In the genomic region with DNA sequence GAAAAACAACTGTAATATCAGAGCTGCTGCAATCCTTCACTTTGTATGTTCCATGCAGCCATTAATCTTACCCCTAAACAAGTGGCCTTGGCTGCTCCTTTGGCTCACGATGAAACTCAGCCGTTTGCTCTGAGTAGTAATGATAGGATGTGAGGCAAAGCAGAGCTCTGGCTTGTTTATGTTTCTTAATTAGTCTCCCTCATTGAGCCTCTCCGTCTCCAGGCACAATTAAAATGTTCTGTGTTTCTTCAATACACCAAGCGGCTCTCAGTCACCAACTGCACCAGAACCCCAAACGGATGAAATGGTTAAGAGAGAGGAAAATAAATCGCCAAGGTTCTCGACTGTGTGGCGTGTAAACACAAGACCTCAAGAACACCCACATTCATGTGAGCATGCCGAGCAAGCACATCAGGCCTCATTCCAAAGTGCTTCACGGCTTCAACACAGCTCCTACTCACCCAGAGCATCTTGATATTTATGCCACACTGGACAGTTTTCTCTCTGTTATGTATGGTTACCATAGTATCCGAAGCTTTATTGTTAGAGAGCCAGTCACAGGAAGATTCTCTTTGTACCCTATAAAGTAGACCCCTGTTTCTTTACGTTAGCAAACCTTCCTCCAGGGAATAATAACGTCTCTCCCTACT, we compare ENCODE assay signal across 13 mouse cellular contexts.
DNase-seq lines count a peak whose midpoint lies in the region; ATAC-seq and TF ChIP-seq lines count a peak whose summit lies in the region.
"Had no signal": no experiment of that assay in that cellular context is flagged by ENCODE, and none has a peak within 500 bp of the region (broad histone marks: within the 10 kb centered on the region; RNA-seq: fewer than 3 reads in every experiment).

No protein-coding gene starts in this region.

- H3K4me1 ChIP-seq in forebrain, postnatal 0 days (ENCODE audit: insufficient read depth), result no peaks in the 10 kb centered on the region
- 0 out of 2 replicates have a peak, but pooled peaks cover 6% of the 10 kb centered on the region for H3K4me1 ChIP-seq in forebrain, embryonic 10.5 days
- no peaks in the 10 kb centered on the region for H3K4me1 ChIP-seq in liver, embryonic 11.5 days (replicated peaks; ENCODE audit: control insufficient read depth, insufficient read depth, low read length)
- H3K4me1 ChIP-seq in liver, embryonic 12.5 days, result no peaks in the 10 kb centered on the region
- H3K4me1 ChIP-seq in intestine, embryonic 15.5 days (replicated peaks), result 0 out of 2 replicates have a peak, but pooled peaks cover 4% of the 10 kb centered on the region

- ATAC-seq in forebrain, postnatal 0 days, result peak; percentile 20; the same call in 1 of the 2 replicates
- no peak; the same call in 1 of the 2 replicates for ATAC-seq in liver, embryonic 11.5 days (replicated peaks; ENCODE audit: low FRiP score)
- no peak for ATAC-seq in liver, embryonic 12.5 days
- peak; percentile 41; the same call in 1 of the 2 replicates for ATAC-seq in intestine, embryonic 15.5 days

- H3K9me3 ChIP-seq in forebrain, postnatal 0 days (ENCODE audit: low read length), result no peaks in the 10 kb centered on the region
- no peaks in the 10 kb centered on the region for H3K9me3 ChIP-seq in forebrain, embryonic 10.5 days
- H3K9me3 ChIP-seq in liver, embryonic 11.5 days (ENCODE audit: control insufficient read depth, low read length), result no peaks in the 10 kb centered on the region
- H3K9me3 ChIP-seq in liver, embryonic 12.5 days (replicated peaks), result no peaks in the 10 kb centered on the region
- no peaks in the 10 kb centered on the region for H3K9me3 ChIP-seq in intestine, embryonic 15.5 days

- H3K36me3 ChIP-seq in forebrain, postnatal 0 days (ENCODE audit: insufficient read depth), result no peaks in the 10 kb centered on the region
- no peaks in the 10 kb centered on the region for H3K36me3 ChIP-seq in forebrain, embryonic 10.5 days (replicated peaks)
- H3K36me3 ChIP-seq in liver, embryonic 11.5 days (ENCODE audit: control insufficient read depth, insufficient read depth, low read length), result no peaks in the 10 kb centered on the region
- no peaks in the 10 kb centered on the region for H3K36me3 ChIP-seq in liver, embryonic 12.5 days
- H3K36me3 ChIP-seq in intestine, embryonic 15.5 days, result no peaks in the 10 kb centered on the region

- 27% methylated on average over 13 of the region's 13 CpGs for WGBS in forebrain, postnatal 0 days
- 85% methylated on average over 13 of the region's 13 CpGs for WGBS in forebrain, embryonic 10.5 days
- 65% methylated on average over 13 of the region's 13 CpGs for WGBS in liver, embryonic 11.5 days
- 61% methylated on average over 13 of the region's 13 CpGs for WGBS in liver, embryonic 12.5 days (ENCODE audit: insufficient replicate concordance)
- 32% methylated on average over 13 of the region's 13 CpGs for WGBS in intestine, embryonic 15.5 days

- H3K4me2 ChIP-seq in forebrain, postnatal 0 days (ENCODE audit: low read depth), result no peak overlapping the region
- H3K4me2 ChIP-seq in liver, embryonic 11.5 days, result no peak overlapping the region
- no peak overlapping the region for H3K4me2 ChIP-seq in liver, embryonic 12.5 days
- H3K4me2 ChIP-seq in intestine, embryonic 15.5 days (replicated peaks), result no peak overlapping the region

- H3K9ac ChIP-seq in forebrain, postnatal 0 days, result no peak overlapping the region
- H3K9ac ChIP-seq in liver, embryonic 11.5 days (ENCODE audit: low read depth, low read length), result no peak overlapping the region
- H3K9ac ChIP-seq in liver, embryonic 12.5 days, result no peak overlapping the region
- no peak overlapping the region for H3K9ac ChIP-seq in intestine, embryonic 15.5 days

- DNase-seq in forebrain, postnatal 0 days, result no peak
- no peak for DNase-seq in forebrain, embryonic 10.5 days (ENCODE audit: extremely low spot score, low spot score)
- DNase-seq in liver, embryonic 11.5 days (ENCODE audit: low spot score), result peak; percentile 26
- peak; percentile 40 for DNase-seq in adrenal gland, postnatal 10 days
- no peak for DNase-seq in urinary bladder, postnatal 36 days (ENCODE audit: low spot score in 2 of 2)
- DNase-seq: cerebellum, postnatal 36 days; heart, postnatal 10 days; lung, postnatal 4 days; spleen, adult 18-20 months; thymus, postnatal 14 days had no signal

- no peak overlapping the region for H3K4me3 ChIP-seq in forebrain, postnatal 0 days (ENCODE audit: low read depth, low read length)
- no peak overlapping the region for H3K4me3 ChIP-seq in forebrain, embryonic 10.5 days
- no peak overlapping the region for H3K4me3 ChIP-seq in liver, embryonic 11.5 days (ENCODE audit: low read depth, low read length)
- no peak overlapping the region for H3K4me3 ChIP-seq in liver, embryonic 12.5 days
- H3K4me3 ChIP-seq in intestine, embryonic 15.5 days (replicated peaks), result no peak overlapping the region
- H3K4me3 ChIP-seq: left cerebral cortex, adult 2 months had no signal

- no peak for TF ChIP-seq CTCF in forebrain, postnatal 0 days (IDR thresholded peaks at IDR 0.05; ENCODE audit: low read depth)

- H3K27ac ChIP-seq in forebrain, postnatal 0 days (ENCODE audit: low read depth, low read length), result no peak overlapping the region
- no peak overlapping the region; the same call in 1 of the 2 replicates for H3K27ac ChIP-seq in forebrain, embryonic 10.5 days
- no peak overlapping the region for H3K27ac ChIP-seq in liver, embryonic 11.5 days (ENCODE audit: low read depth, low read length)
- no peak overlapping the region for H3K27ac ChIP-seq in liver, embryonic 12.5 days
- no peak overlapping the region for H3K27ac ChIP-seq in intestine, embryonic 15.5 days
- H3K27ac ChIP-seq: left cerebral cortex, adult 2 months had no signal

- H3K27me3 ChIP-seq in forebrain, postnatal 0 days (ENCODE audit: insufficient read depth, low read length), result no peaks in the 10 kb centered on the region
- H3K27me3 ChIP-seq in forebrain, embryonic 10.5 days (ENCODE audit: poor library complexity, severe bottlenecking), result no peaks in the 10 kb centered on the region
- no peaks in the 10 kb centered on the region for H3K27me3 ChIP-seq in liver, embryonic 11.5 days (replicated peaks; ENCODE audit: control insufficient read depth, insufficient read depth, low read length)
- H3K27me3 ChIP-seq in liver, embryonic 12.5 days (replicated peaks), result no peaks in the 10 kb centered on the region
- H3K27me3 ChIP-seq in intestine, embryonic 15.5 days (replicated peaks), result no peaks in the 10 kb centered on the region

Comparison
In these comparisons a context has a peak if more than half of its experiments do, and no peak if none do; other contexts are left out.
1. ATAC-seq: peak in forebrain, postnatal 0 days (single experiment) and intestine, embryonic 15.5 days (single experiment); none in liver, embryonic 11.5 days (single experiment) and liver, embryonic 12.5 days (single experiment).
2. DNase-seq: peak in liver, embryonic 11.5 days (single experiment) and adrenal gland, postnatal 10 days (single experiment); none in forebrain, postnatal 0 days (single experiment), forebrain, embryonic 10.5 days (single experiment) and urinary bladder, postnatal 36 days (0 of 2).